Mouse (Mus musculus) forebrain, embryonic 16.5 days (tissue): Measurements from ENCODE around the gene Sf1. TPM values are rescaled to one million over a fixed set of nuclear protein-coding genes. Genes with fewer than 3 reads are reported as not detected.

Source experiments
- ATAC-seq: fragments of 200-750 bp; cut with Nextera tagmentation; 2 replicates; pipeline ENCODE4 v1.8.0; 2017; ENCODE audit warnings: mild to moderate bottlenecking, moderate library complexity
- H3K27ac ChIP-seq: fragments of 300-500 bp; sonication (generic); 2 replicates; pipeline ENCODE4 v1.5.1; 2014; ENCODE audit warnings: low read length, control low read depth
- H3K27me3 ChIP-seq: fragments of 300-500 bp; sonication (generic); replicated peaks from 2 replicates; pipeline ENCODE4 v1.6.1; 2014; ENCODE audit warnings: low read length; ENCODE audit not compliant: control insufficient read depth, insufficient read depth
- H3K36me3 ChIP-seq: fragments of 300-500 bp; sonication (generic); 2 replicates; pipeline ENCODE4 v1.6.1; 2014; ENCODE audit not compliant: control insufficient read depth, insufficient read depth
- H3K4me1 ChIP-seq: fragments of 300-500 bp; sonication (generic); replicated peaks from 2 replicates; pipeline ENCODE4 v1.6.1; 2014; ENCODE audit warnings: low read length; ENCODE audit not compliant: control insufficient read depth, insufficient read depth
- H3K4me2 ChIP-seq: fragments of 300-500 bp; sonication (generic); 2 replicates; pipeline ENCODE4 v1.6.1; 2014; ENCODE audit warnings: mild to moderate bottlenecking, low read length, control low read depth
- H3K4me3 ChIP-seq: fragments of 300-500 bp; sonication (generic); replicated peaks from 2 replicates; pipeline ENCODE4 v1.5.1; 2014; ENCODE audit warnings: mild to moderate bottlenecking, low read length, control low read depth
- H3K9ac ChIP-seq: fragments of 300-500 bp; sonication (generic); replicated peaks from 2 replicates; pipeline ENCODE4 v1.6.1; 2014; ENCODE audit warnings: low read depth, low read length, control low read depth
- H3K9me3 ChIP-seq: fragments of 300-500 bp; sonication (generic); 2 replicates; pipeline ENCODE4 v1.6.1; 2016; ENCODE audit warnings: low read length; ENCODE audit not compliant: control insufficient read depth
- WGBS: fragments of 180-500 bp; shearing (Covaris S2); extraction: QIAGEN DNeasy Blood & Tissue Kit; methylation state at CpG from one replicate; pipeline ENCODE4 v1.1.7; 2014; 5-methylcytosine and 5-hydroxymethylcytosine counted together
- polyA plus RNA-seq: library from polyadenylated mRNA; unstranded; fragments of >200 nt; fragmentation: Nextera tagmentation; extraction: Ambion mirVana; gene quantifications from 2 replicates; pipeline ENCODE4 v1.2.1, GENCODE M21; 2015

The Sf1 gene
- polyA plus RNA-seq, 1 experiment from 2014 or later: 122 TPM

GRCm38 (mm10) chr19:6399285-6400095, 36.0 kb downstream of the Sf1 start, which contains the start of gene Rasgrp2:
TSS of gene Rasgrp2 (plus strand) at chr19:6399340.
- H3K4me3 ChIP-seq: peak within 1 kb of the TSS; percentile 68
- peaks cover 33% of the 10 kb centered on the region for H3K4me1 ChIP-seq
- peak; percentile 49 for ATAC-seq
- peak within 1 kb of the TSS; percentile 65 for H3K9ac ChIP-seq
- peaks cover 10% of the 10 kb centered on the region for H3K27me3 ChIP-seq
- H3K4me2 ChIP-seq: peak within 1 kb of the TSS; percentile 94
- under 1% methylated on average over 61 of the region's 87 CpGs for WGBS
- peak within 1 kb of the TSS; percentile 62 for H3K27ac ChIP-seq
- no peaks in the 10 kb centered on the region for H3K9me3 ChIP-seq
- no peaks in the 10 kb centered on the region for H3K36me3 ChIP-seq

- H3K36me3 ChIP-seq: no peaks in the 10 kb centered on the region
- H3K27ac ChIP-seq: no peak overlapping the region
- WGBS: 3% methylated on average over 29 of the region's 29 CpGs
- no peaks in the 10 kb centered on the region for H3K9me3 ChIP-seq
- H3K4me3 ChIP-seq: peak overlapping the region; percentile 68
- H3K4me1 ChIP-seq: peaks cover 33% of the 10 kb centered on the region
- peak overlapping the region; percentile 65 for H3K9ac ChIP-seq
- peak overlapping the region; percentile 94 for H3K4me2 ChIP-seq
- H3K27me3 ChIP-seq: peaks cover 10% of the 10 kb centered on the region
- no peak for ATAC-seq
Measured at GRCm38 (mm10) chr19:6400096-6401086, 36.9 kb downstream of the Sf1 start.

- H3K4me1 ChIP-seq: peaks cover 33% of the 10 kb centered on the region
- 0 out of 2 replicates have a peak, but pooled peaks have one; percentile 9 for ATAC-seq
- no peak overlapping the region for H3K27ac ChIP-seq
- WGBS: under 1% methylated on average over 32 of the region's 32 CpGs
- peak overlapping the region; percentile 33 for H3K9ac ChIP-seq
- peaks cover 10% of the 10 kb centered on the region for H3K27me3 ChIP-seq
- no peaks in the 10 kb centered on the region for H3K9me3 ChIP-seq
- no peaks in the 10 kb centered on the region for H3K36me3 ChIP-seq
- peak overlapping the region; percentile 68 for H3K4me3 ChIP-seq
- peak overlapping the region; percentile 94 for H3K4me2 ChIP-seq
Measured at GRCm38 (mm10) chr19:6401131-6401815, 37.8 kb downstream of the Sf1 start.

GRCm38 (mm10) chr19:6401951-6402350, 38.5 kb downstream of the Sf1 start:
- Histone ChIP-seq H3K36me3 (no peaks in the 10 kb centered on the region), H3K27me3 (peaks cover 10% of the 10 kb centered on the region), H3K4me2 (peak overlapping the region; percentile 94), H3K4me3 (peak overlapping the region; percentile 68; the same call in 1 of the 2 replicates), H3K9ac (no peak overlapping the region), H3K9me3 (no peaks in the 10 kb centered on the region), H3K27ac (no peak overlapping the region), H3K4me1 (peaks cover 33% of the 10 kb centered on the region)
- WGBS: 20% methylated on average over 9 of the region's 9 CpGs
- ATAC-seq: no peak

GRCm38 (mm10) chr19:6403869-6404268, 40.4 kb downstream of the Sf1 start:
- Histone ChIP-seq H3K4me1 (peaks cover 26% of the 10 kb centered on the region), H3K36me3 (no peaks in the 10 kb centered on the region), H3K27me3 (peaks cover 10% of the 10 kb centered on the region), H3K4me3 (no peak overlapping the region), H3K9me3 (no peaks in the 10 kb centered on the region), H3K9ac (no peak overlapping the region), H3K27ac (no peak overlapping the region), H3K4me2 (no peak overlapping the region)
- no peak for ATAC-seq
- WGBS: 83% methylated on average over 10 of the region's 10 CpGs

GRCm38 (mm10) chr19:6405433-6405832, 41.9 kb downstream of the Sf1 start:
- H3K4me1 ChIP-seq: peaks cover 14% of the 10 kb centered on the region
- H3K27ac ChIP-seq: no peak overlapping the region
- 65% methylated on average over 10 of the region's 10 CpGs for WGBS
- no peak for ATAC-seq
- no peaks in the 10 kb centered on the region for H3K36me3 ChIP-seq
- H3K9ac ChIP-seq: no peak overlapping the region
- no peak overlapping the region for H3K4me2 ChIP-seq
- no peak overlapping the region for H3K4me3 ChIP-seq
- H3K9me3 ChIP-seq: no peaks in the 10 kb centered on the region
- peaks cover 7% of the 10 kb centered on the region; the same call in 1 of the 2 replicates for H3K27me3 ChIP-seq

- WGBS: 82% methylated on average over 8 of the region's 8 CpGs
- Histone ChIP-seq H3K27me3 (no peaks in the 10 kb centered on the region), H3K9ac (no peak overlapping the region)
Measured at GRCm38 (mm10) chr19:6407109-6407508, 43.6 kb downstream of the Sf1 start.

GRCm38 (mm10) chr19:6407816-6408510, 44.5 kb downstream of the Sf1 start:
- no peaks in the 10 kb centered on the region for H3K9me3 ChIP-seq
- H3K4me2 ChIP-seq: no peak overlapping the region
- ATAC-seq: no peak
- no peaks in the 10 kb centered on the region for H3K27me3 ChIP-seq
- no peak overlapping the region for H3K4me3 ChIP-seq
- WGBS: 51% methylated on average over 16 of the region's 16 CpGs
- no peak overlapping the region for H3K27ac ChIP-seq
- H3K36me3 ChIP-seq: no peaks in the 10 kb centered on the region
- H3K4me1 ChIP-seq: peaks cover 4% of the 10 kb centered on the region
- no peak overlapping the region for H3K9ac ChIP-seq

More at GRCm38 (mm10) chr19:6407109-6407508, 43.6 kb downstream of the Sf1 start:
- H3K4me3 ChIP-seq: no peak overlapping the region
- no peak overlapping the region for H3K4me2 ChIP-seq
- no peaks in the 10 kb centered on the region for H3K9me3 ChIP-seq
- H3K36me3 ChIP-seq: no peaks in the 10 kb centered on the region
- no peak for ATAC-seq
- peaks cover 4% of the 10 kb centered on the region for H3K4me1 ChIP-seq
- H3K27ac ChIP-seq: no peak overlapping the region
